Mouse (Mus musculus) forebrain, embryonic 11.5 days (tissue): ENCODE results near the gene Sort1. TPM values are rescaled to one million over a fixed set of nuclear protein-coding genes. Genes with fewer than 3 reads are reported as not detected.
"Not testable (repeated sequence)": the region's sequence is repeated elsewhere in the genome, so short reads cannot be mapped to it uniquely, and the experiment has no call there.

Experiments
- ATAC-seq: fragments of 200-750 bp; cut with Nextera tagmentation; replicated peaks from 2 replicates; pipeline ENCODE4 v1.8.0; 2017; ENCODE audit warnings: moderate TSS enrichment; ENCODE audit not compliant: low FRiP score
- DNase-seq: peaks from one replicate; pipeline ENCODE4 v3.0.0-alpha.2; 2017; ENCODE audit warnings: low spot score
- H3K27ac ChIP-seq: fragments of 300-500 bp; sonication (generic); 2 replicates; pipeline ENCODE4 v1.5.1; 2014; ENCODE audit warnings: low read depth, low read length
- H3K27me3 ChIP-seq: fragments of 300-500 bp; sonication (generic); 2 replicates; pipeline ENCODE4 v1.6.1; 2014; ENCODE audit warnings: mild to moderate bottlenecking, low read length, mixed read lengths; ENCODE audit not compliant: control insufficient read depth, insufficient read depth
- H3K36me3 ChIP-seq: fragments of 300-500 bp; sonication (generic); 2 replicates; pipeline ENCODE4 v1.6.1; 2014; ENCODE audit warnings: mild to moderate bottlenecking, low read length, moderate library complexity, mixed read lengths; ENCODE audit not compliant: control insufficient read depth, insufficient read depth
- H3K4me1 ChIP-seq: fragments of 300-500 bp; sonication (generic); replicated peaks from 2 replicates; pipeline ENCODE4 v1.6.1; 2014; ENCODE audit warnings: low read length, mixed read lengths; ENCODE audit not compliant: control insufficient read depth, insufficient read depth
- H3K4me2 ChIP-seq: fragments of 300-500 bp; sonication (generic); 2 replicates; pipeline ENCODE4 v1.6.1; 2014; ENCODE audit warnings: low read depth, mild to moderate bottlenecking, low read length, moderate library complexity, mixed read lengths; ENCODE audit not compliant: severe bottlenecking
- H3K4me3 ChIP-seq: fragments of 300-500 bp; sonication (generic); 2 replicates; pipeline ENCODE4 v1.5.1; 2014; ENCODE audit warnings: low read depth, low read length
- H3K9ac ChIP-seq: fragments of 300-500 bp; sonication (generic); 2 replicates; pipeline ENCODE4 v1.6.1; 2014; ENCODE audit warnings: low read length
- H3K9me3 ChIP-seq: fragments of 300-500 bp; sonication (generic); 2 replicates; pipeline ENCODE4 v1.6.1; 2016; ENCODE audit warnings: low read length, mixed read lengths; ENCODE audit not compliant: control insufficient read depth
- WGBS: fragments of 180-500 bp; shearing (Covaris S2); extraction: QIAGEN DNeasy Blood & Tissue Kit; methylation state at CpG from one replicate; pipeline ENCODE4 v1.1.7; 2014; 5-methylcytosine and 5-hydroxymethylcytosine counted together
- polyA plus RNA-seq: library from polyadenylated mRNA; unstranded; fragments of >200 nt; fragmentation: Nextera tagmentation; extraction: Ambion mirVana; gene quantifications from 2 replicates; pipeline ENCODE4 v1.2.1, GENCODE M21; 2014

Gene Sort1
- polyA plus RNA-seq, 1 experiment from 2014 or later: 28.9 TPM

- not testable (repeated sequence) for DNase-seq, H3K36me3 ChIP-seq, ATAC-seq, H3K4me3 ChIP-seq, H3K9ac ChIP-seq, H3K27ac ChIP-seq, H3K4me1 ChIP-seq, H3K27me3 ChIP-seq, H3K4me2 ChIP-seq, H3K9me3 ChIP-seq
- 91% methylated on average over 5 of the region's 5 CpGs for WGBS
Measured at GRCm38 (mm10) chr3:108279495-108279894, 4.4 kb upstream of the Sort1 start.

- peak overlapping the region; percentile 70 for H3K9ac ChIP-seq
- no peaks in the 10 kb centered on the region; the same call in 1 of the 2 replicates for H3K36me3 ChIP-seq
- DNase-seq: no peak
- WGBS: 35% methylated on average over 12 of the region's 12 CpGs
- no peak for ATAC-seq
- H3K27ac ChIP-seq: peak overlapping the region; percentile 85
- H3K4me2 ChIP-seq: peak overlapping the region; percentile 78
- no peaks in the 10 kb centered on the region for H3K27me3 ChIP-seq
- H3K9me3 ChIP-seq: no peaks in the 10 kb centered on the region
- peak overlapping the region; percentile 95; the same call in 1 of the 2 replicates for H3K4me3 ChIP-seq
- H3K4me1 ChIP-seq: peaks cover 19% of the 10 kb centered on the region
Measured at GRCm38 (mm10) chr3:108282401-108283240, 1.3 kb upstream of the Sort1 start.

- Histone ChIP-seq H3K27ac (peak overlapping the region; percentile 85), H3K27me3 (no peaks in the 10 kb centered on the region), H3K4me3 (peak overlapping the region; percentile 95), H3K9me3 (no peaks in the 10 kb centered on the region), H3K4me2 (peak overlapping the region; percentile 78), H3K9ac (peak overlapping the region; percentile 70), H3K4me1 (peaks cover 24% of the 10 kb centered on the region), H3K36me3 (no peaks in the 10 kb centered on the region)
- no peak for ATAC-seq
- 12% methylated on average over 6 of the region's 6 CpGs for WGBS
- no peak for DNase-seq
Measured at GRCm38 (mm10) chr3:108283241-108283561, 681 bp upstream of the Sort1 start.

GRCm38 (mm10) chr3:108285078-108285711, 1.3 kb downstream of the Sort1 start:
- Histone ChIP-seq H3K27ac (no peak overlapping the region), H3K4me1 (peaks cover 29% of the 10 kb centered on the region), H3K4me2 (peak overlapping the region; percentile 78), H3K4me3 (peak overlapping the region; percentile 95), H3K9ac (peak overlapping the region; percentile 88), H3K27me3 (no peaks in the 10 kb centered on the region), H3K9me3 (no peaks in the 10 kb centered on the region), H3K36me3 (no peaks in the 10 kb centered on the region)
- ATAC-seq (no peak), DNase-seq (no peak)
- 58% methylated on average over 4 of the region's 4 CpGs for WGBS

- H3K9ac ChIP-seq: peak overlapping the region; percentile 33; the same call in 1 of the 2 replicates
- H3K27me3 ChIP-seq: no peaks in the 10 kb centered on the region
- no peak overlapping the region for H3K4me3 ChIP-seq
- no peak overlapping the region; the same call in 1 of the 2 replicates for H3K4me2 ChIP-seq
- ATAC-seq (no peak), DNase-seq (no peak)
- WGBS: 66% methylated on average over 14 of the region's 14 CpGs
- no peaks in the 10 kb centered on the region for H3K36me3 ChIP-seq
- peaks cover 29% of the 10 kb centered on the region for H3K4me1 ChIP-seq
- no peaks in the 10 kb centered on the region for H3K9me3 ChIP-seq
- no peak overlapping the region for H3K27ac ChIP-seq
Measured at GRCm38 (mm10) chr3:108286671-108287439, 3.0 kb downstream of the Sort1 start.

- H3K36me3 ChIP-seq: no peaks in the 10 kb centered on the region
- H3K4me2 ChIP-seq: peak overlapping the region; percentile 18; the same call in 1 of the 2 replicates
- no peaks in the 10 kb centered on the region for H3K9me3 ChIP-seq
- peak overlapping the region; percentile 33; the same call in 1 of the 2 replicates for H3K9ac ChIP-seq
- H3K27me3 ChIP-seq: no peaks in the 10 kb centered on the region
- peaks cover 29% of the 10 kb centered on the region for H3K4me1 ChIP-seq
- H3K27ac ChIP-seq: no peak overlapping the region
- DNase-seq: no peak
- no peak overlapping the region for H3K4me3 ChIP-seq
- no peak for ATAC-seq
- 22% methylated on average over 17 of the region's 17 CpGs for WGBS
Measured at GRCm38 (mm10) chr3:108287811-108288805, 4.2 kb downstream of the Sort1 start.

GRCm38 (mm10) chr3:108289311-108290130, 5.6 kb downstream of the Sort1 start:
- H3K4me2 ChIP-seq: no peak overlapping the region
- no peak overlapping the region for H3K4me3 ChIP-seq
- ATAC-seq (no peak), DNase-seq (no peak)
- no peak overlapping the region for H3K9ac ChIP-seq
- no peaks in the 10 kb centered on the region for H3K9me3 ChIP-seq
- H3K36me3 ChIP-seq: no peaks in the 10 kb centered on the region
- peaks cover 30% of the 10 kb centered on the region for H3K4me1 ChIP-seq
- no peak overlapping the region for H3K27ac ChIP-seq
- 86% methylated on average over 13 of the region's 13 CpGs for WGBS
- H3K27me3 ChIP-seq: no peaks in the 10 kb centered on the region
